Mouse (Mus musculus): Measurements from ENCODE around the gene Gm20924. TPM values are rescaled to one million over a fixed set of nuclear protein-coding genes. Genes with fewer than 3 reads are reported as not detected.

Gm20924 gene
- not detected for polyA plus RNA-seq (2017; shearing (Covaris generic))

DNA sequence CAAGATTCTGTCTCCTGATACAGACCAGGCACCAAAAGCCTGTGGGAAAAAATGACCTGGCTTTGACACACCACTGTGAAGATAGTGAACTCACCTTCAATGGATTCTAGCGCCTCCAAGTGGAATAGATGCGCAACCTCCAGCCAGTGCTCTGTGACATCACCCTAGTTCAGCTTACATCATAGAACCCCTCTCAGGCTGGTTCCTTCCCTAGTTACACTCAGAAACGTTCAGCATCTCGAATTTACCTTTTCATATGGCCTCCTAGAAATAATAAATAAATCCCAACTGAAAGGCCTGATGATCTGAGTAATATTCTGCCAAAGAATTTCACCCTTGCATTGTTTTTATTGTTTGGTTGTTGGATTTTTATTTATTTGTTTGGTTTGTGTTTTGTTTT lies at the start of gene Gm20924:
Gm20924 (minus strand) TSS at position 101 of the 400 bp plus-strand sequence.

Other genes with a start within 250 kb of the Gm20924 start
- not detected for gene Gm20736, start 170.2 kb upstream of the Gm20924 start, polyA plus RNA-seq (2017; shearing (Covaris generic))